ENCODE assay signal across 8 mouse cellular contexts in genomic region chr2:132262879-132263398, GRCm38 (mm10). TPM values are rescaled to one million over a fixed set of nuclear protein-coding genes. Genes with fewer than 3 reads are reported as not detected.
DNase-seq lines count a peak whose midpoint lies in the region; ATAC-seq lines count a peak whose summit lies in the region.

TSS of gene Cds2 (plus strand) at chr2:132263148.

- H3K4me3 ChIP-seq in heart, embryonic 10.5 days, result peak within 1 kb of the TSS; percentile 95
- H3K4me3 ChIP-seq in kidney, embryonic 15.5 days (replicated peaks), result peak within 1 kb of the TSS; percentile 82

- H3K36me3 ChIP-seq in heart, embryonic 10.5 days, result no peaks in the 10 kb centered on the region
- H3K36me3 ChIP-seq in kidney, embryonic 15.5 days, result no peaks in the 10 kb centered on the region

- H3K27ac ChIP-seq in heart, embryonic 10.5 days, result peak within 1 kb of the TSS; percentile 96
- H3K27ac ChIP-seq in kidney, embryonic 15.5 days, result peak within 1 kb of the TSS; percentile 84

- no peaks in the 10 kb centered on the region for H3K9me3 ChIP-seq in heart, embryonic 10.5 days
- no peaks in the 10 kb centered on the region for H3K9me3 ChIP-seq in kidney, embryonic 15.5 days (replicated peaks)

- H3K4me1 ChIP-seq in heart, embryonic 10.5 days, result peaks cover 17% of the 10 kb centered on the region
- H3K4me1 ChIP-seq in kidney, embryonic 15.5 days, result peaks cover 16% of the 10 kb centered on the region

- under 1% methylated on average over 49 of the region's 49 CpGs for WGBS in heart, embryonic 10.5 days
- WGBS in kidney, embryonic 15.5 days, result under 1% methylated on average over 48 of the region's 49 CpGs

- peak; percentile 99 for DNase-seq in B cell, adult 2 months
- peak; percentile 100 for DNase-seq in brain, adult 2 months (ENCODE audit: low read depth, low spot score)
- peak; percentile 99 for DNase-seq in heart, embryonic 10.5 days (ENCODE audit: low spot score)
- peak; percentile 100 for DNase-seq in liver
- DNase-seq in spleen, postnatal 4 days (ENCODE audit: low spot score in 2 of 2), result peak; percentile 99 to 100

- ATAC-seq in erythroblast, adult 5-6 weeks (replicated peaks; ENCODE audit: low FRiP score, poor library complexity, severe bottlenecking), result peak; percentile 95
- ATAC-seq in kidney, embryonic 15.5 days (replicated peaks; ENCODE audit: low FRiP score), result peak; percentile 99
- peak; percentile 91 for ATAC-seq in monocyte, adult 5-6 weeks (replicated peaks; ENCODE audit: insufficient number of reproducible peaks, low FRiP score, low TSS enrichment, poor library complexity, severe bottlenecking)

- no peaks in the 10 kb centered on the region for H3K27me3 ChIP-seq in heart, embryonic 10.5 days (ENCODE audit: insufficient read depth, poor library complexity, severe bottlenecking)
- H3K27me3 ChIP-seq in kidney, embryonic 15.5 days, result no peaks in the 10 kb centered on the region

- peak within 1 kb of the TSS; percentile 73 for H3K4me2 ChIP-seq in kidney, embryonic 15.5 days

- H3K9ac ChIP-seq in kidney, embryonic 15.5 days, result peak within 1 kb of the TSS; percentile 87

RNA-seq across cellular contexts. Expression of gene Cds2, which starts in this region (rescaled TPM):
- 5.4 and 6.1 TPM in 2 replicates for total RNA-seq in erythroblast, adult 5-6 weeks (2015; ENCODE audit: low replicate concordance)
- total RNA-seq in erythroblast, adult 5-6 weeks (2017; ENCODE audit: low replicate concordance), result 6.0 and 7.9 TPM in 2 replicates
- polyA plus RNA-seq in heart, embryonic 10.5 days (2016; fragmentation: Nextera tagmentation; extraction: Ambion mirVana), result 20.0 and 20.4 TPM in 2 replicates
- 19.8 and 30.2 TPM in 2 replicates for polyA plus RNA-seq in kidney, embryonic 15.5 days (2015; fragmentation: Nextera tagmentation; extraction: Ambion mirVana)
- 48.5 to 54.3 TPM (median 49.2 TPM) in 3 replicates for total RNA-seq in monocyte, adult 5-6 weeks (2017)

Comparison
In these comparisons a context has a peak if more than half of its experiments do, and no peak if none do; other contexts are left out.
1. Peak in every context shown above with its lines: DNase-seq, ATAC-seq, H3K4me3 ChIP-seq and H3K27ac ChIP-seq.